Mouse (Mus musculus): ENCODE results near the gene G530012D18Rik. TPM values are rescaled to one million over a fixed set of nuclear protein-coding genes. Genes with fewer than 3 reads are reported as not detected.

Gene G530012D18Rik
- total RNA-seq (2023): not detected

DNA sequence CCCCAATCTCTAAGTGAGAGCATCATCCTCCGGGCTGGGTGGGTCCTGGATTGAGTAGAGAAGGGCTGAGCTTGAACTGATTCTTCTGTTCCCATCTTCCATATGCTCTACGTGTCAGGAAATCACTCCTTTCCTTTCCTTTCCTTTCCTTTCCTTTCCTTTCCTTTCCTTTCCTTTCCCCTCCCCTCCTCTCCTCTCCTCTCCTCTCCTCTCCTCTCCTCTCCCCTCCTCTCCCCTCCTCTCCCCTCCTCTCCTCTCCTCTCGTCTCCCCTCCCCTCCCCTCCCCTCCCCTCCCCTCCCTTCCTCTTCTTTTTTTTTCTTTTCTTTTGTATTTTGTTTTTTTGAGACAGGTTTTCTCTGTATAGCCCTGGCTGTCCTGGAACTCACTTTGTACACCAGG, at the start of gene G530012D18Rik:
Gene G530012D18Rik, plus strand, starts transcription at position 301 of the 400 bp plus-strand sequence.

DNA sequence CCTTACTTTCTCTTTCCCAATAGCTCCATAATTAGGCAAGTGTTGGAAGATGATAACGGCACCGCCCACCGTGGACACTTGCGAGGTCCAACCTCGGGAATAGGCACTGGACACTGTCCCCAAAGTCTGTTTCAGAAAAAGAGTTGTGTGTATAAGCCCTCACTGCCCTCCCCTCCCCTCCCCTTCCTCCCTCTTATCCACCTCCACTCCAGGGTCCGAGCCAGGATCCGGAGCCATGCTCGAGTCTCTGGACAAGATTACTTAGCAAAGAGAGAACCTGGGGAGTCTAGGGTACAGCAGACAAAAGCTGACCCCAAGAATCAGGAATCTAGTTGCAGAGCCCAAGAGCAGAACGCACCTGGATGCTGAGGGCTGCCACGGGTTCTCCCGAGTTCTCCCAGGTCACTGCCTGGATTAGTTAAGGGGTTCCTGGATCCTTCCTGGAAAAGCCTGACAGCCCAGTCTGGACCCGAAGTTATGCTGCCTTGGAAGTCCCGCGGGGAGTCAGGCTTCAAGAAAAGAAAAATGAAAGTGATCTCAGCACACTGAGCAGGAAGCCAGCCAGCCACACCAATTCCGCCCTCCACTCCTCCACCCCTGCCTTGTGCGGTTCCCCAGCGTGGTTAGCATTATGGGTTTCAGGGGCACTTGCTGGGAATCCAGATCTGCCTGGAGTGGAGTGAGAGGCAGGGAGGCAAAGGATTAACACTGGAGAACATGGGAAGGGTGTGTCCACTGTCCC, 23.0 kb downstream of the G530012D18Rik start, which contains the start of gene Sp110:
Gene Sp110, minus strand, starts transcription at position 547 of the 742 bp plus-strand sequence.

DNA sequence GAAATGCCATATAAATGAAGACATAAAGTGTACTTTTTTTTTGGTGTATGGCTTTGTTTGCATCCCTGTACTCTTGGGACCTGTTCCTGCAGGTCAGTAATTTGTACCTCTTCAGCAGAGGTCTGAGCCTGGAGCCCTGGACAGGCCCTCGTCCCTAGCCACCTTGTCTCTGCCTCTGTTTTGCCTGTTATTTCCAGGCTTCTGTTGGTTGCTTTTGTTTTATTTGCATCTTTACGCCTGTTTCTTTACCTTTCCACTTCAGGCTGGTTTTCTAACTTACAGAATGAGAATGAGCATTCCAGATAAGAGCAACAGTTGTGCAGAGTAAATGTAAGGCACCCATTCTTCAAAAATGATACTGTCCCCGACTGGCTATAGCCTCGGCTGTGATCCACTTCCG, 24.6 kb downstream of the G530012D18Rik start, which contains the start of gene Sp140:
Gene Sp140, plus strand, starts transcription at position 301 of the 400 bp plus-strand sequence.

Other genes with a start within 250 kb of the G530012D18Rik start
- gene Sp110, start 23.1 kb downstream of the G530012D18Rik start, total RNA-seq (2023): 100 to 1,000 TPM; 228 to 252 TPM
- 100 to 1,000 TPM; 158 to 175 TPM for gene Sp140, start 24.7 kb downstream of the G530012D18Rik start, total RNA-seq (2023)
- 100 to 1,000 TPM; 500 to 549 TPM for gene Sp100, start 74.3 kb downstream of the G530012D18Rik start, total RNA-seq (2023)
- gene A630001G21Rik, start 203.0 kb downstream of the G530012D18Rik start, total RNA-seq (2023): 100 to 1,000 TPM; 144 to 159 TPM
- gene Cab39, start 217.8 kb downstream of the G530012D18Rik start, total RNA-seq (2023): 100 to 1,000 TPM; 104 to 127 TPM